Mouse (Mus musculus) adrenal gland, postnatal 10 days (tissue): ENCODE measurements around the gene Pgm2l1. TPM values are rescaled to one million over a fixed set of nuclear protein-coding genes. Genes with fewer than 3 reads are reported as not detected.

Experiments used
- DNase-seq: peaks from one replicate; pipeline ENCODE4 v3.0.0; 2021; ENCODE audit warnings: mixed read lengths
- total RNA-seq, 2 experiments: library from RNA; stranded (reverse); gene quantifications; 2 replicates each; pipeline ENCODE4 v1.2.3; 2021

Pgm2l1 gene
- total RNA-seq, 2 experiments from 2014 or later = 8.5 to 12.8 TPM

DNA sequence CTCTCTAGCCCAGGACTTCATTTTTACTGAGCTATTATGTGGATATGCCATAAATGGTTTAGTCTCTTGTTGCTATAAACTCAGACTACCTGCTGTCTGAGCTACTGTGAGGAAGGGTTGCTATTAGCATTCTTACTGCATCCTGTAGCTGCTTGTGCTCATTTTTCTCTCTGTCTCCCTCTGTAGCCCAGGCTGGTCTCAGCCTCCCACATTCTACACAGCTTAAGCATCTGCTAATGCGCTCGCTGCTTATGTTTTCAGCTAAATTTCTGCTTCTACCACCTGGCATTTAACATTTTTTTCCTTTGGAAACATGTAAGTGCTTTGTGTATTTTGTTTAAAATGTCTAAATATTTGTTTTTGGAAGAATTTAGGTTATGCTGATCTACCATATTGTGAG lies 68.6 kb downstream of the Pgm2l1 start:
- no peak for DNase-seq

GRCm38 (mm10) chr7:100296699-100297098 lies 69.5 kb downstream of the Pgm2l1 start:
- DNase-seq = no peak

DNA sequence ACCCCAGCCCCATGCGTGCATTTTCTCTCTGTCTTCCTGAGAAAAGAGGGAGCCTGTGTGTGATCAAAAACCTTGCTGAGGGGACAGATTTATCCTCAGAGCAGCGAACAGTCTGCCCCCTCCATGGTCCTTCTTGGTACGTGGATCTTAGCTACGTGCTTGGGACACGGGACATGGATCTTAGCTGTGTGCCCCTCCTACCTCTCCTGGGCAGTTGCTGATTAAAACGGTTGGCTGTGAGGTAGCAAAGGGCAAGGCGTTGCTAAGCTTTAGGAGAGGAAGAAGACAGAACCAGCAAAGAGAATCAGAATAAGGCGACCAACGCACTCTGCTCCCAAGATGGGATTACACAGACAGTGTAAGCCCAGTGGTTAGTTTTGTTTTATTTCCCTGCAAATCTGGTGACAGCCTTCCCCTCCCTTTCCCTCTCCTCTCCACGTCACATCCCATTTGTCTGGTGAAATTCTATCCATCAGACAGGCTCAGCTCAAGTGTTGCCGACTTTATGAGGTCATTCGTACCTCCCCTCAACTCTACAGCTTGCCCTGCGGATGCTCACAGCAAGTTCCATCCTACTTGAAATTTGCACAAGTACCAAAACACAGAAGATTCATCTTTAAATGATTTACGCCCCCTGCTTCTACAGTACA lies 71.8 kb downstream of the Pgm2l1 start:
- DNase-seq = no peak

GRCm38 (mm10) chr7:100301390-100301789 lies 74.2 kb downstream of the Pgm2l1 start:
- no peak for DNase-seq

GRCm38 (mm10) chr7:100302316-100302715 lies 75.1 kb downstream of the Pgm2l1 start:
- DNase-seq = peak; percentile 45

- DNase-seq = no peak
These were observed 78.7 kb downstream of the Pgm2l1 start for GRCm38 (mm10) chr7:100305894-100306293.

GRCm38 (mm10) chr7:100307872-100308653 lies 80.9 kb downstream of the Pgm2l1 start:
- no peak for DNase-seq

- no peak for DNase-seq
These were observed 82.0 kb downstream of the Pgm2l1 start for GRCm38 (mm10) chr7:100309216-100309615.

- DNase-seq = no peak
These were observed 82.5 kb downstream of the Pgm2l1 start for GRCm38 (mm10) chr7:100309679-100310078.

DNA sequence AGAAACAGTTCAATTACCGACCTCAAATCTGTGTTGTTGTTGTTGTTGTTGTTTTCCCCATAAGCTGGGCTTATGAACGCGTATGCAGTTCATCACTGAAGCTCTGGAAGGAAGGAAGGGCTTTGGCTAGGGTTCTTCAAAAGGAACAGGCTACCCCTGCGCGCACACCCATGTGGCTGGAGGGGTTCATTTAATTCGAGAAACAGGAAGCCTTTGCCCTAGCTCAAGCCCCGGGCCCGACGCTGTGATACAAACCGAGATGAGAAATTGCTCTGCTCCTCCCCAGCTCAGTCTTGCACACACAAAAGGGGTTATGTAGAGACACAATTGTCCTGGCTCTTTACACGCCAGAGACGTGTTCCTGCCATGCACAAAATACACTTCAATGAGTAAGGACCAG lies 83.1 kb downstream of the Pgm2l1 start:
- no peak for DNase-seq

DNA sequence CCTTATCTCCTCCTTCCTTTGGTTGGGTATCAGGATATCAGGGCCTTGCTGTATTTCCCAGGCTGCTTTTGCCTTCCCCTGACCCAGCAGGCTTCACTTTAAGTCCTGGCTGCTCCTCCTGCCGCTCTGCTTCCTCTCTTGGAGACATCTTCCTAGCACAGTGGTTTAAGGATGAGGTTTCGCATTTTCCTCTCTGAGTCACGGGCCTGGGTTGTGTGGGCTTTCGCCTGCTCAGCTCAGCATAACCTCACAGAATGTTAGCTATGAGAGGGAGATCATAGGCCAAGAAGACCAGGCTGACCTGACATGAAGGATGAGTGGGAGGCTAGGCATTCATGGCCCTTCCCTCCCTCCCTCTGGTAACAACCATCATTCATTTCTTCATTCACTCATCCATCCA lies 85.5 kb downstream of the Pgm2l1 start:
- DNase-seq = no peak

DNA sequence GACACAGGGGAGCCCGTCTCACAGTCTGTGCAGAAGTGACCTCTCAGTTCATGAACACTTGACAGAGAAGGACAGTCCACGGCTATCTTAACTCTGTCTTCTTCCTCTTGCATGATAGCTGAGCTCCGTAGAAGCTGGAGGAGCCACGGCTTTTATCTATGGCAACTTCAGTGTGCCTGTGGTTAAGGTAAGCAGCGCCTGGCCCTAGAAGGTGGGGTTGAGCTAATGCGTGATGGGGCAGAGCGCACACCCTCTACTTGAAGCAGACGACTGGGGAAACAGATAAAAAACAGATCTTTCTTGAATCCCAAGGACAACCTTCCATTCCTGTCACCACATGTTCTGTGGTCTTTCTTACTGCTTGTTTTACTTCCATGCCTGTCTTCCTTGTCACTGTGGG lies 89.7 kb downstream of the Pgm2l1 start:
- DNase-seq = no peak

GRCm38 (mm10) chr7:100317534-100317933 lies 90.3 kb downstream of the Pgm2l1 start:
- DNase-seq = no peak

DNA sequence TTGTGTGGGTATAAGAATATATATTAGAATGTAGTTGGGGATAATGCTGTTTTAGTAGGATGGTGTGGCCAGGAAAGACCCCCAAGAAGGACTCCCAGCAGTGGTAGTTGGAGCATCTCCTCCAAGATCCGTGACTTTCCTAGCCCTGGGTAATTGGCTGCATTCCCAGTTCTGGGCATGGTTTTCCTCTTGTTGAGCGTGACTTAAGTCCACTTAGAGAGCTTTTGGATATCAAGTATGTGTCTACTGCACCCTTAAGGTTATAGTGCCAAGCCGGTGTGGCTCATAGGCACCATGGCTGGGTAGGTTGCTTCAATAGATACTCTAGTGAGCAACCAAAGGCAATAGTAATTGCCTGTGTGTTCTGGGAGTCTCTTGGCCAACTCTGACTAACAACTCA lies 96.5 kb downstream of the Pgm2l1 start:
- no peak for DNase-seq

DNA sequence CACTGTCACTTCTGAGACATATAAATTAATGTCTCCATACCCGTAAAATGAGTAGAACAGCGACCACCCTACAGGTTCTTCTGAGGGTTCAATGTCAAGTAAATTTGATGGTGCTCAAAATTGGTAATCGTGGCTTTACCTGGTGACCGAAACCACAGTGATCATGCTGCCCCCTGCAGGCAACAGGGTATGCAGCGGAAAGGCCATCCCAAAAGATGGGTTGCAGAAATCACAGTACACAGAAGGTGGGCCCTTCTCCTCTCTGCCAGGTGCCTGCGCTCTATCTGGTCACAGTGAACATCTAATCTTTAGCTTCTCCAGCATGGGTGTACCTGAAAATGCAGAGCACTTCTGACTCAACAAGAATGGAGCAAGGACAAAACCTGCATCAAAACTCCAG lies 98.3 kb downstream of the Pgm2l1 start:
- peak; percentile 63 for DNase-seq

DNA sequence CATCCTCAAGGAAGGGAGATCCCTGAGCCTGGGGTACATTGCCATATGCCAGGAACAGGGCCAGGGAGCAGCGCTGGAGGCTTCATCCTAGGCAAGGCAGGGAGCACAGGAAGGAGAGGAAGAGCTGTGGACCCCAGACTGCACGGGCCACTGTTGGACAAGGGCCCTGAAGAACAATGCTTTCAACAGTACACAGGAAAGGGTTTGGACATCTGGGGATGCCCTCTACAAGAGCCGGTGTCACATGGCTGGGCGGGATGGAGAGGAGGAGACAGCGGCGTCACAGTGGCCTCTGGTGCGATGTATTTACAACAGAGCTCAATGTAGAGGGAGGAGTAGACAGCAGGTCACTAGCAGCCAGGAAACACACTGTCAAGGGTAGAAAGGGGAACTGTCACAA lies 100.3 kb downstream of the Pgm2l1 start:
- DNase-seq = peak; percentile 14

Other genes with a start within 250 kb of the Pgm2l1 start
- gene Rnf169, start 246.9 kb upstream of the Pgm2l1 start, total RNA-seq = 10 to 100 TPM; 15.3 to 17.8 TPM
- gene Chrdl2, start 221.2 kb upstream of the Pgm2l1 start, total RNA-seq = not detected
- 10 to 100 TPM; 21.7 to 33.0 TPM for gene Pold3, start 105.8 kb upstream of the Pgm2l1 start, total RNA-seq
- gene Lipt2, start 68.1 kb upstream of the Pgm2l1 start, total RNA-seq = 1 to 10 TPM; 7.5 TPM
- gene Kcne3, start 50.9 kb upstream of the Pgm2l1 start, total RNA-seq = 1 to 10 TPM; 1.1 to 2.2 TPM
- 1 to 10 TPM; 3.1 TPM for gene P4ha3, start 58.1 kb downstream of the Pgm2l1 start, total RNA-seq
- 10 to 100 TPM; 15.9 to 19.7 TPM for gene C2cd3, start 144.8 kb downstream of the Pgm2l1 start, total RNA-seq
- 10 to 100 TPM; 41.7 to 44.4 TPM for gene Ppme1, start 144.9 kb downstream of the Pgm2l1 start, total RNA-seq
- 10 to 100 TPM; 34.9 to 45.2 TPM for gene Ucp3, start 245.6 kb downstream of the Pgm2l1 start, total RNA-seq